Comparison of ENCODE assay signal across 10 mouse cellular contexts in the genomic region with DNA sequence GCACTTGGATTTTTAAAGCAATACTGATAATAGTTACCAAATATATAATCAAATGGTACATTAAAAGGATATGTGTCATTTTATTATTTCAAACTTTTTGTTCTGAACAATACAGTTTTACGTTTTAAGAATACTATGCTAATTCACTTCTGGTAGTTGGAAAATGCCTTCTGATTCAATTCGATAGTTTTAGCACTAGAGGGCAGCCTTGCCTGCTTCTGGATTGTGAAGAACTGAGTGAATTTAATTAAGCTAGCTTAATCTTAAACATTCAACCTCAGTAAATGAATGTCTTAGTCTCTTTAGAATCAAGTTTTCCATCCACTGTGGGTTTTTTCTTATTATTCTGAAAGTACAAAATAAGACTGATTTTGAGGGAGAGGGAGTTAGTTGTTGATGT. TPM values are rescaled to one million over a fixed set of nuclear protein-coding genes. Genes with fewer than 3 reads are reported as not detected.
DNase-seq lines count a peak whose midpoint lies in the region; ATAC-seq lines count a peak whose summit lies in the region.
"Had no signal": no experiment of that assay in that cellular context is flagged by ENCODE, and none has a peak within 500 bp of the region (broad histone marks: within the 10 kb centered on the region; RNA-seq: fewer than 3 reads in every experiment).

No protein-coding gene starts in this region.

- intact Hi-C loops in left cerebral cortex, postnatal 4 days (cut with DNase I), result loop anchor here (5.0 kb wide), 1 partner anchor 376 kb away; no protein-coding TSS in a partner anchor
- intact Hi-C loops in left cerebral cortex, postnatal 36 days (cut with DNase I), result loop anchor here (2.0 kb wide), 1 partner anchor 379 kb away; no protein-coding TSS in a partner anchor

- peak; percentile 4 for DNase-seq in adrenal gland, postnatal 10 days
- DNase-seq in adrenal gland, adult 2 months, result no peak
- peak; percentile 1 for DNase-seq in left cerebral cortex, postnatal 4 days
- DNase-seq in left cerebral cortex, postnatal 36 days (ENCODE audit: low spot score in 2 of 2), result no peak
- DNase-seq in T-cell, adult 2 months (ENCODE audit: low spot score), result peak; percentile 4
- DNase-seq in cerebellum, adult 11 months, result no peak
- no peak for DNase-seq in testis, postnatal 14 days (ENCODE audit: low spot score)

- ATAC-seq in megakaryocyte progenitor cell, adult 5-6 weeks (replicated peaks; ENCODE audit: poor library complexity), result peak; percentile 85

RNA-seq across cellular contexts. Expression of a gene that starts 31.9 kb away (rescaled TPM):
- total RNA-seq in adrenal gland, postnatal 10 days (2021), result 10 to 100 TPM; 81.1 to 89.9 TPM
- total RNA-seq in adrenal gland, adult 2 months (2021), result 10 to 100 TPM; 69.1 to 73.3 TPM
- polyA plus RNA-seq in adrenal gland, adult 2 months (2012; rRNA removed), result 52.1 and 62.2 TPM in 2 replicates
- total RNA-seq in left cerebral cortex, postnatal 4 days (2021), result 10 to 100 TPM; 74.8 to 93.6 TPM
- total RNA-seq in left cerebral cortex, postnatal 36 days (2021), result 10 to 100 TPM; 70.1 to 79.9 TPM
- 102 and 118 TPM in 2 replicates for total RNA-seq in megakaryocyte progenitor cell, adult 5-6 weeks (2015)
- 91.2 and 94.3 TPM in 2 replicates for total RNA-seq in megakaryocyte progenitor cell, adult 5-6 weeks (2017)

RNA-seq across cellular contexts. Expression of a gene that starts 32.0 kb away (rescaled TPM):
- 10 to 100 TPM in 1 of 2 experiments, 1 to 10 TPM in 1; 8.7 to 13.4 TPM for total RNA-seq in adrenal gland, postnatal 10 days (2021)
- total RNA-seq in adrenal gland, adult 2 months (2021), result 10 to 100 TPM in 1 of 2 experiments, 1 to 10 TPM in 1; 9.1 to 11.0 TPM
- polyA plus RNA-seq in adrenal gland, adult 2 months (2012; rRNA removed), result 0.79 and 0.85 TPM in 2 replicates
- 10 to 100 TPM; 24.7 to 26.4 TPM for total RNA-seq in left cerebral cortex, postnatal 4 days (2021)
- 10 to 100 TPM; 25.2 to 32.8 TPM for total RNA-seq in left cerebral cortex, postnatal 36 days (2021)
- 4.8 and 5.8 TPM in 2 replicates for total RNA-seq in megakaryocyte progenitor cell, adult 5-6 weeks (2015)
- total RNA-seq in megakaryocyte progenitor cell, adult 5-6 weeks (2017), result 3.5 and 7.4 TPM in 2 replicates

RNA-seq across cellular contexts. Expression of a gene that starts 56.1 kb away (rescaled TPM):
- 10 to 100 TPM in 1 of 2 experiments, under 1 TPM in 1; 0.27 to 12.4 TPM for total RNA-seq in adrenal gland, postnatal 10 days (2021)
- total RNA-seq in adrenal gland, adult 2 months (2021), result 1 to 10 TPM in 1 of 2 experiments, under 1 TPM in 1; 0.37 to 1.1 TPM
- polyA plus RNA-seq in adrenal gland, adult 2 months (2012; rRNA removed), result 0.12 and 0.32 TPM in 2 replicates
- under 1 TPM in 1 of 2 experiments, not detected in 1; 0.22 TPM for total RNA-seq in left cerebral cortex, postnatal 4 days (2021)
- total RNA-seq in left cerebral cortex, postnatal 36 days (2021), result not detected
- not detected in 2 replicates for total RNA-seq in megakaryocyte progenitor cell, adult 5-6 weeks (2015)
- not detected in 2 replicates for total RNA-seq in megakaryocyte progenitor cell, adult 5-6 weeks (2017)
- polyA plus RNA-seq: erythroblast, embryonic 14.5 days; limb, embryonic 12.5 days had no signal

Comparison
In these comparisons a context has a peak if more than half of its experiments do, and no peak if none do; other contexts are left out.
1. DNase-seq: peak in adrenal gland, postnatal 10 days (single experiment), left cerebral cortex, postnatal 4 days (single experiment) and T-cell, adult 2 months (single experiment); none in adrenal gland, adult 2 months (single experiment), left cerebral cortex, postnatal 36 days (0 of 2), cerebellum, adult 11 months (single experiment) and testis, postnatal 14 days (single experiment).